Mouse (Mus musculus): Measurements from ENCODE around the gene Lmntd2. TPM values are rescaled to one million over a fixed set of nuclear protein-coding genes. Genes with fewer than 3 reads are reported as not detected.
A peak's percentile ranks its signal among the peaks of the same experiment; 100 is the strongest.

Gene Lmntd2
- polyA plus RNA-seq, 1 experiment from 2014 or later = 3.3 TPM

GRCm38 (mm10) chr7:141195754-141196153, 18.1 kb downstream of the Lmntd2 start:
- WGBS = 96% methylated on average over 2 of the region's 2 CpGs
- H3K27ac ChIP-seq (ENCODE audit: low read depth, low read length) = no peak overlapping the region
- H3K27me3 ChIP-seq (ENCODE audit: control insufficient read depth, insufficient read depth, low read length) = no peaks in the 10 kb centered on the region
- ATAC-seq (replicated peaks; ENCODE audit: low FRiP score) = no peak
- no peak for DNase-seq (ENCODE audit: low spot score)
- no peak overlapping the region for H3K4me2 ChIP-seq (ENCODE audit: low read depth, low read length, severe bottlenecking)
- H3K4me3 ChIP-seq (ENCODE audit: low read depth, low read length) = no peak overlapping the region
- H3K36me3 ChIP-seq (ENCODE audit: control insufficient read depth, insufficient read depth, low read length) = no peaks in the 10 kb centered on the region
- H3K4me1 ChIP-seq (replicated peaks; ENCODE audit: control insufficient read depth, insufficient read depth, low read length) = peaks cover 10% of the 10 kb centered on the region
- no peaks in the 10 kb centered on the region for H3K9me3 ChIP-seq (ENCODE audit: control insufficient read depth, low read length)
- no peak overlapping the region for H3K9ac ChIP-seq (ENCODE audit: low read length)

GRCm38 (mm10) chr7:141194830-141195229, 19.1 kb downstream of the Lmntd2 start:
- H3K4me2 ChIP-seq (ENCODE audit: low read depth, low read length, severe bottlenecking) = peak overlapping the region; percentile 97
- under 1% methylated on average over 28 of the region's 28 CpGs for WGBS

GRCm38 (mm10) chr7:141194409-141194808, 19.5 kb downstream of the Lmntd2 start:
- DNase-seq (ENCODE audit: low spot score) = no peak
- Histone ChIP-seq H3K4me3 (ENCODE audit: low read depth, low read length) (peak overlapping the region; percentile 85), H3K4me1 (replicated peaks; ENCODE audit: control insufficient read depth, insufficient read depth, low read length) (peaks cover 10% of the 10 kb centered on the region), H3K27ac (ENCODE audit: low read depth, low read length) (peak overlapping the region; percentile 64), H3K4me2 (ENCODE audit: low read depth, low read length, severe bottlenecking) (peak overlapping the region; percentile 97), H3K27me3 (ENCODE audit: control insufficient read depth, insufficient read depth, low read length) (no peaks in the 10 kb centered on the region), H3K9ac (ENCODE audit: low read length) (peak overlapping the region; percentile 55), H3K9me3 (ENCODE audit: control insufficient read depth, low read length) (no peaks in the 10 kb centered on the region), H3K36me3 (ENCODE audit: control insufficient read depth, insufficient read depth, low read length) (0 out of 2 replicates have a peak, but pooled peaks cover 2% of the 10 kb centered on the region)
- under 1% methylated on average over 23 of the region's 23 CpGs for WGBS
- no peak for ATAC-seq (replicated peaks; ENCODE audit: low FRiP score)

More at GRCm38 (mm10) chr7:141194830-141195229, 19.1 kb downstream of the Lmntd2 start:
- DNase-seq (ENCODE audit: low spot score) (peak; percentile 98), ATAC-seq (replicated peaks; ENCODE audit: low FRiP score) (peak; percentile 43)
- no peaks in the 10 kb centered on the region for H3K27me3 ChIP-seq (ENCODE audit: control insufficient read depth, insufficient read depth, low read length)
- peak overlapping the region; percentile 55 for H3K9ac ChIP-seq (ENCODE audit: low read length)
- peaks cover 10% of the 10 kb centered on the region for H3K4me1 ChIP-seq (replicated peaks; ENCODE audit: control insufficient read depth, insufficient read depth, low read length)
- H3K36me3 ChIP-seq (ENCODE audit: control insufficient read depth, insufficient read depth, low read length) = 0 out of 2 replicates have a peak, but pooled peaks cover 1% of the 10 kb centered on the region
- H3K27ac ChIP-seq (ENCODE audit: low read depth, low read length) = peak overlapping the region; percentile 64
- H3K4me3 ChIP-seq (ENCODE audit: low read depth, low read length) = peak overlapping the region; percentile 85
- H3K9me3 ChIP-seq (ENCODE audit: control insufficient read depth, low read length) = no peaks in the 10 kb centered on the region

GRCm38 (mm10) chr7:141193948-141194347, 19.9 kb downstream of the Lmntd2 start, which contains the start of the genes Hras and Lrrc56:
Gene Hras, minus strand, starts transcription at chr7:141194005.
Gene Lrrc56, plus strand, starts transcription at chr7:141194157.
- Histone ChIP-seq H3K27ac (ENCODE audit: low read depth, low read length) (peak within 1 kb of the TSS; percentile 71), H3K4me1 (replicated peaks; ENCODE audit: control insufficient read depth, insufficient read depth, low read length) (peaks cover 10% of the 10 kb centered on the region), H3K36me3 (ENCODE audit: control insufficient read depth, insufficient read depth, low read length) (0 out of 2 replicates have a peak, but pooled peaks cover 2% of the 10 kb centered on the region), H3K9me3 (ENCODE audit: control insufficient read depth, low read length) (no peaks in the 10 kb centered on the region), H3K4me2 (ENCODE audit: low read depth, low read length, severe bottlenecking) (peak within 1 kb of the TSS; percentile 97), H3K4me3 (ENCODE audit: low read depth, low read length) (peak within 1 kb of the TSS; percentile 85), H3K27me3 (ENCODE audit: control insufficient read depth, insufficient read depth, low read length) (no peaks in the 10 kb centered on the region), H3K9ac (ENCODE audit: low read length) (peak within 1 kb of the TSS; percentile 93)
- peak; percentile 94 for ATAC-seq (replicated peaks; ENCODE audit: low FRiP score)
- DNase-seq (ENCODE audit: low spot score) = peak; percentile 99
- WGBS = under 1% methylated on average over 29 of the region's 39 CpGs

GRCm38 (mm10) chr7:141193348-141193856, 20.5 kb downstream of the Lmntd2 start:
- H3K4me2 ChIP-seq (ENCODE audit: low read depth, low read length, severe bottlenecking) = peak overlapping the region; percentile 97
- H3K27me3 ChIP-seq (ENCODE audit: control insufficient read depth, insufficient read depth, low read length) = no peaks in the 10 kb centered on the region
- peak overlapping the region; percentile 93 for H3K9ac ChIP-seq (ENCODE audit: low read length)
- 0% methylated on average over 34 of the region's 43 CpGs for WGBS
- DNase-seq (ENCODE audit: low spot score) (no peak), ATAC-seq (replicated peaks; ENCODE audit: low FRiP score) (no peak; the same call in 1 of the 2 replicates)
- 0 out of 2 replicates have a peak, but pooled peaks cover 2% of the 10 kb centered on the region for H3K36me3 ChIP-seq (ENCODE audit: control insufficient read depth, insufficient read depth, low read length)
- H3K4me3 ChIP-seq (ENCODE audit: low read depth, low read length) = peak overlapping the region; percentile 85
- H3K27ac ChIP-seq (ENCODE audit: low read depth, low read length) = peak overlapping the region; percentile 71; the same call in 1 of the 2 replicates
- no peaks in the 10 kb centered on the region for H3K9me3 ChIP-seq (ENCODE audit: control insufficient read depth, low read length)
- peaks cover 10% of the 10 kb centered on the region for H3K4me1 ChIP-seq (replicated peaks; ENCODE audit: control insufficient read depth, insufficient read depth, low read length)

- Histone ChIP-seq H3K36me3 (ENCODE audit: control insufficient read depth, insufficient read depth, low read length) (0 out of 2 replicates have a peak, but pooled peaks cover 2% of the 10 kb centered on the region), H3K9me3 (ENCODE audit: control insufficient read depth, low read length) (no peaks in the 10 kb centered on the region), H3K9ac (ENCODE audit: low read length) (peak overlapping the region; percentile 93), H3K4me1 (replicated peaks; ENCODE audit: control insufficient read depth, insufficient read depth, low read length) (peaks cover 10% of the 10 kb centered on the region), H3K4me2 (ENCODE audit: low read depth, low read length, severe bottlenecking) (peak overlapping the region; percentile 97), H3K27me3 (ENCODE audit: control insufficient read depth, insufficient read depth, low read length) (no peaks in the 10 kb centered on the region), H3K4me3 (ENCODE audit: low read depth, low read length) (peak overlapping the region; percentile 85), H3K27ac (ENCODE audit: low read depth, low read length) (no peak overlapping the region)
- 29% methylated on average over 12 of the region's 12 CpGs for WGBS
- no peak for DNase-seq (ENCODE audit: low spot score)
- no peak for ATAC-seq (replicated peaks; ENCODE audit: low FRiP score)
Observed at GRCm38 (mm10) chr7:141192776-141193347, 21.0 kb downstream of the Lmntd2 start.

- DNase-seq (ENCODE audit: low spot score) = no peak
- no peaks in the 10 kb centered on the region for H3K9me3 ChIP-seq (ENCODE audit: control insufficient read depth, low read length)
- WGBS = 91% methylated on average over 24 of the region's 24 CpGs
- H3K4me2 ChIP-seq (ENCODE audit: low read depth, low read length, severe bottlenecking) = peak overlapping the region; percentile 97; the same call in 1 of the 2 replicates
- no peak overlapping the region; the same call in 1 of the 2 replicates for H3K4me3 ChIP-seq (ENCODE audit: low read depth, low read length)
- H3K9ac ChIP-seq (ENCODE audit: low read length) = no peak overlapping the region; the same call in 1 of the 2 replicates
- no peaks in the 10 kb centered on the region for H3K27me3 ChIP-seq (ENCODE audit: control insufficient read depth, insufficient read depth, low read length)
- ATAC-seq (replicated peaks; ENCODE audit: low FRiP score) = no peak
- no peak overlapping the region for H3K27ac ChIP-seq (ENCODE audit: low read depth, low read length)
- peaks cover 10% of the 10 kb centered on the region for H3K4me1 ChIP-seq (replicated peaks; ENCODE audit: control insufficient read depth, insufficient read depth, low read length)
- H3K36me3 ChIP-seq (ENCODE audit: control insufficient read depth, insufficient read depth, low read length) = 0 out of 2 replicates have a peak, but pooled peaks cover 2% of the 10 kb centered on the region
Observed at GRCm38 (mm10) chr7:141191796-141192685, 21.8 kb downstream of the Lmntd2 start.

GRCm38 (mm10) chr7:141191036-141191435, 22.8 kb downstream of the Lmntd2 start:
- no peak for ATAC-seq (replicated peaks; ENCODE audit: low FRiP score)
- WGBS = 91% methylated on average over 14 of the region's 14 CpGs

More at GRCm38 (mm10) chr7:141191036-141191435, 22.8 kb downstream of the Lmntd2 start:
- Histone ChIP-seq H3K27ac (ENCODE audit: low read depth, low read length) (no peak overlapping the region), H3K27me3 (ENCODE audit: control insufficient read depth, insufficient read depth, low read length) (no peaks in the 10 kb centered on the region), H3K4me2 (ENCODE audit: low read depth, low read length, severe bottlenecking) (no peak overlapping the region), H3K9me3 (ENCODE audit: control insufficient read depth, low read length) (no peaks in the 10 kb centered on the region), H3K4me3 (ENCODE audit: low read depth, low read length) (no peak overlapping the region), H3K36me3 (ENCODE audit: control insufficient read depth, insufficient read depth, low read length) (0 out of 2 replicates have a peak, but pooled peaks cover 2% of the 10 kb centered on the region), H3K4me1 (replicated peaks; ENCODE audit: control insufficient read depth, insufficient read depth, low read length) (peaks cover 10% of the 10 kb centered on the region), H3K9ac (ENCODE audit: low read length) (no peak overlapping the region)
- no peak for DNase-seq (ENCODE audit: low spot score)
